Mouse (Mus musculus) spleen, postnatal 4 days (tissue): ENCODE measurements around the gene Poc5.

Experiments used
- DNase-seq, 2 experiments: peaks; one replicate each; pipeline ENCODE4 v3.0.0; 2022; ENCODE audit warnings: low spot score in 2 of 2

The Poc5 gene

GRCm38 (mm10) chr13:96388042-96388888 lies at the start of gene Poc5:
TSS of gene Poc5 (plus strand) at chr13:96388294.
- DNase-seq = peak; percentile 97

DNA sequence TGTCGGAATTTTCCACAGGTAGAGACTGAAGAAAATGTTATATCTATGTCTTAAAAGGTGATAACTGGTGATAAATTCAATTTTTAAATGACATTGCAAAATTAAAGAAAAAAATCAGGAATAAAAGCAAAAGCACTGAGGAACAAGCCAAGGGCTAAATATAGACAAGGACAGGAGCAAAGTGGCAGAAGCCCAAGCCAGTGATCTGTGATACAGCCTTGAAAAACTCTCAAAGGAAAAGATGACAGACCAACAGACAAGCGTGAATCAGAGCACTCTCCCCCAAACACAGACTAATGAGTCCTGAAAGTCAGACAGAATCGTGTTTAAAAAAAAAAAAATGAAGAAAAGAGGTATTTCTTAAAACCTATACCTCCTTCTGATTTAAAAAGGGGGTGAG lies 46.6 kb upstream of the Poc5 start:
- DNase-seq = no peak

DNA sequence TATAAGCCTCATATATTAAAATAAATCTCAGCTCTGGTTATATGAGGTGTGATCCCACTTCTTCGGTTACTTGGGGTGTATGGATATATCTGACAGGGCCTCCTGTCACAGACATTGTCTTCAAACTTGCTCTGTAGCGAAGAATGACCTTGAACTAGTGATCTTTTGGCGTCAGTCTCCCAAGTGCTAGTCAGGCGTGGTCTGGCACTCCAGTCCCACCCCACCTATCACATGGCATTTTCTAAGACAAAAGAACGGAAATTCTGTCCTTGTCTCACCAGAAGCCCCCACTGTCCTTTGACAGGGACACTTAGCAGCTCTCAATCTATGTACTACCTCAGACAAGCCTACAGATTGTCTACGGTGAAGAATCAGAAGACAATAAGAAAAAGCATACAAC lies 43.3 kb upstream of the Poc5 start:
- DNase-seq = no peak

GRCm38 (mm10) chr13:96346581-96346980 lies 41.5 kb upstream of the Poc5 start:
- no peak for DNase-seq

- no peak for DNase-seq
These were observed 37.9 kb upstream of the Poc5 start for GRCm38 (mm10) chr13:96350207-96350606.

- no peak for DNase-seq
These were observed 36.8 kb upstream of the Poc5 start for GRCm38 (mm10) chr13:96351264-96351663.

DNA sequence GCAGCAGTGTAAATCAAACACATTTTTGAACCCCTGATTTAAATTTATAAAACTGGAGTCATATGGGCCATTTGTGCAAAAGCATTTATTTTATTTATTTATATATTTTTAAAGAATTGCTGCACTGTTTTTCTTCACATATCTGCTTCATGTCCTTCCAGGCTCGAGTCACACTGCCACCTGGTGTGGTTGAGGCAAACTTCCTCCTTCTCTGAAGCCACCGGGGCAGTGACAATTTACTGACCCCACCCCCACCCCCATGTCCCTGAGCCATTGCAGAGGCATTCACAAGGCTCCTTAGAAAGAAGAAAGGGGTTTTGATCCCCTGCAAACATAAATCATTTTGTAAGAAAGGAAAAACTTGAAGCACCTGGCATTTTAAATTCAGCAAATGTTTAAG lies 12.6 kb upstream of the Poc5 start:
- DNase-seq = peak in 1 of 2 experiments; percentile 60

- DNase-seq = peak in 1 of 2 experiments; percentile 51
These were observed 11.2 kb upstream of the Poc5 start for GRCm38 (mm10) chr13:96376871-96377270.

DNA sequence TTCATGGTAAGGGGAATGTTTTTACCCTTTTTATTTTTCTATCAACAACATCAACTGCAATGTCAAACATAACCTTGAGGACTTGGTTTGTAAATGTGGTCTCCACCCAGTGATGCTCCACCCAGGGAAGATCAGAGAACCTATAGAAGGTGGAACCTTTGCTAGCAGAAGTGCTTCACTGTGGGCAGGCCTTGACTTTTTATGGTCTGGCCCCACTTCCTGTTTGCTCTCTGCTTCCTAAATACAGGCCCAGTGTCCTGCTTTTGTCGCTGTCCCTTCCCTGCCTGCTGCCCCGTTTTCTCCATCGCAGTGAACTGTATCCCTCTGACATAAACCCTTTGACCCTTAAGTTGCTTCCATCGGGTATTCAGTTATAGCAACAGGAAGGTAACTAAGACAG lies 10.2 kb upstream of the Poc5 start:
- DNase-seq = peak in 1 of 2 experiments; percentile 43

DNA sequence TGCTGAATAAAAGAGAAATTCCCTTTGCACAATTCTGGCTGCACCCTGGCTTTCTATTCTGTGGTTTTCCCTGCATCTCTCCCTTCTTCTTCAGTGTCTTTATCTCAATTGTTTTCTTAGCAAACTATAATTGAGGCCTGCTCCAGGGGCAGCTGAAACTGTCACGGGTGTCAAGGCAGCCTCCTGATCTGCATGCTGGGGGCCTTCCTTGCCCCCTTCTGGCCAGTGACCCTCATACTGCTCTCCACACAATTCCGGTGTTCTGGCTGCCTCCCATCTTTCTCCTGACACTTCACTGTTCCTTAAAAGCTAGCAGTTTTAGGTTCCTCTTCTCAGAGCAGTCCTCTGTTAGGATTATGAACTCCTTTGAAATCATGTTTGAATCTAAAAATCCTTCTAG lies 1.2 kb downstream of the Poc5 start:
- DNase-seq = no peak

GRCm38 (mm10) chr13:96401251-96401650 lies 13.2 kb downstream of the Poc5 start:
- DNase-seq = no peak

DNA sequence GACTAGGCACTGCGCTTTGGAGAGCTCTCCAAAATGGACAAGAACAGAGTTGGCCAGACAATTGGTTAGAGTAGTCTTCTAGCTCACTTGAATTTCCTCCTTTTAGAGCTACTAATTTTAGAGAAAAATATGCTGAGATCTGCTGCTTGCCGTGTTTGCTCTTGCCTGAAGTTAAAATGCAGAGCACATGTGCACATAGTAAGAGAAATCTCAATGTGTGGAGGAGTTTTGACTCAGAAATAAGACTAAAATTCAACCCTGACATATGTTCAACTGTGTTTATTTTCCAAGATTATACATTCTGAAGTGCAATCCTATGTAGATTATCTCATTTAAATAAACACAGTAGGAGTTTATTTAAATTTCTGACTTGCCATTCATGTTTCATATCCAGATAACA lies 17.4 kb downstream of the Poc5 start:
- DNase-seq = no peak

- no peak for DNase-seq
These were observed 18.9 kb downstream of the Poc5 start for GRCm38 (mm10) chr13:96407040-96407439.

DNA sequence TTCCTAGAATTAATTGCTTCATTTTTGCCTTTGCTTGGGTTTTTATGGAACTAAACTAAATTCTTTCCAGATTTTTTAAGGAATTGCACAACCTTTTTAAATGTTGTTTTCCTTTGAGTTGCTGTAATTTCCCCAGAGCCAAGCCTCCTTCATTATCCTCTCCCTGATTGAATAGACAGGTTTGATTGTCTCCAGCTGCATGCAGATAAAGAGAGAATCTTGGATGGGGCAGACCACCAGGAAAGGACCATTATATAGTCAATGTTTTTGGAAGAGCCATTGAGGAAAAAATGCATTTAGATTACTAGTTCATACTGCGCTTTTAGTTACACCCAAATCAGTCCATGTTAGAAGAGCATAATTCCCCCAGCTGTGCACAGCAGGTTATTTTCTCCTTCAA lies 20.7 kb downstream of the Poc5 start:
- no peak for DNase-seq

- peak in 1 of 2 experiments; percentile 50 for DNase-seq
These were observed 26.3 kb downstream of the Poc5 start for GRCm38 (mm10) chr13:96414384-96414783.

GRCm38 (mm10) chr13:96416380-96416779 lies 28.3 kb downstream of the Poc5 start:
- DNase-seq = no peak

DNA sequence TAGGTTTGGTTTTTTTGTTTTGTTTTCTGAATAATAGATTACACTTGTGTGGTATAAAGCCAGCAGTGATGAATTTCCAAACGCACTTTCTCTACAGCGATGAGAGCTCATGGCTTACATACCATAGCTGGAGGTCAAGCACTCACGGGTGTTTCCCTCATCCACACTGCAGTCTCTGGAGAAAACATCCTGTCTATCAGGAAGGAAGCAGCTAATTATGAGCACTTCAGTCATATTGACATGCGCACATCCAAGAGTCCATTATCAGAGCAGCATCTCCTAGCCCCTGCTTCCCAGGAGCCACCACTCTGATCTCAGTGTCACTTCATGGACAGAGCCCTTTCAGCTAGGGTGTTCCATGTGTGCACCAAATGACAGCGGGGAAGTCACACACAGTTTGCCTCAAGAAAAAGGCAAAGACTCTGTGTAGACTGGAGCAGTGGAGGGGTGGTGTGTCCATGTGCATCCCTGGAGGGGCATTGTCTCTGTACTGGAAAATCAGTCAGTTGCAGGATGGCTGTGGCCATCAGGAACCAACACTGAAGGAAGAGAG lies 29.2 kb downstream of the Poc5 start:
- DNase-seq = no peak

- no peak for DNase-seq
These were observed 30.4 kb downstream of the Poc5 start for GRCm38 (mm10) chr13:96418487-96418886.

DNA sequence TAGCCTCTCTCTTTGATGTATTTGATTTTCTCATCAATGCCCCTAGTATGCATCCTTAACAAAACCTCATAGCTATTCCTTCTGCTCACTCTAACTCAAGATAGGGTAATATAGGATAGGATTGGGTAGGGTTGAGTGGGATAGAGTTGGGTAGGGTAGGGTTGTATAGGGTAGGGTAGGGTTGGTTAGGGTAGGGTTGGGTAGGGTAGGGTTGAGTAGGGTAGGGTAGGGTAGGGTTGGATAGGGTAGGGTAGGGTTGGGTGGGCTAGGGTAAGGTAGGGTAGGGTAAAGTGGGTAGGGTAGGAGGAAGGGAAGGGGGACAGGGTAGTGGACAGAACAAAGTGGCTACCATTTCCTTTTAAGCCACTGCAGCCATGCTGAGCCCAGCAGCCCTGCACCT lies 33.1 kb downstream of the Poc5 start:
- no peak for DNase-seq

- no peak for DNase-seq
These were observed 36.6 kb downstream of the Poc5 start for GRCm38 (mm10) chr13:96424496-96425274.

DNA sequence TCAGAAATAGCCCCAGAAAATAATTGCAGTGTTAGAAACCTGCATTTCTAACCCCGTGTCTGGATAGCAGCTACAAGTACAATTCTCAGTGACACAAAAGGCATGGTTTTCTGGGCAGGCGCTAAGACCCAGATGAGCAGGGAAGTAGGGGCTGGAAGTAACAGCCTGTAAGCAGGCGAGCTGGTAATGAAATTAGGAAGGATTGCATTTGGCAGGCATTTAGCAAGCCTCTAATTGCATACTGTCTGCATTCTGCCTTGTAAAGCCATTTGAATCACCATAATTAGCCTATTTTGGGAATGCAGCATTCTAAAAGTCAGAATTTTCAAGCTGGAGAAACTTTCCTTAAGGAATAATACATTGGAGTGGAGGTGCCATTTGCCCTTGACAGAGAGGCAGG lies 38.0 kb downstream of the Poc5 start:
- DNase-seq = no peak

DNA sequence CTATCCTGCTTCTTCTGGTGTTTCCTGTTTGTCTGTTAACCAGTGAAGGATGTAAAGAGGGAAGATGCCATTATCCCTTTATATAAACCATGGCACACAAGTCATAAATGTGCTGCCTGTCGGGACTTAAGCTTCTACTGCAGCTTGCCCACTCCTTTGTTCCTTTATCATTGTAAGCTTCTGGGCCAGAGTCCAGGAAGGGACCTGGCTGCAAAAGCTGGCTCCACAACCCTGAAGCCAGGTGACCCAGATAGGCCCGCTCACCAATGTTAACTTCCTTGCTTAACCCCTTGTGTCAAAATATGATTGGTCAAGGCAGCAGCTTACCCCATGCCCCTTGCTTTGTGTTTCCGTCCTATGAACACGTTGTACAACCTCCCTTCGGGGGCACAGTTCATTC lies 40.4 kb downstream of the Poc5 start:
- no peak for DNase-seq
